Mouse (Mus musculus): Measurements from ENCODE around the gene Nfu1.

DNA sequence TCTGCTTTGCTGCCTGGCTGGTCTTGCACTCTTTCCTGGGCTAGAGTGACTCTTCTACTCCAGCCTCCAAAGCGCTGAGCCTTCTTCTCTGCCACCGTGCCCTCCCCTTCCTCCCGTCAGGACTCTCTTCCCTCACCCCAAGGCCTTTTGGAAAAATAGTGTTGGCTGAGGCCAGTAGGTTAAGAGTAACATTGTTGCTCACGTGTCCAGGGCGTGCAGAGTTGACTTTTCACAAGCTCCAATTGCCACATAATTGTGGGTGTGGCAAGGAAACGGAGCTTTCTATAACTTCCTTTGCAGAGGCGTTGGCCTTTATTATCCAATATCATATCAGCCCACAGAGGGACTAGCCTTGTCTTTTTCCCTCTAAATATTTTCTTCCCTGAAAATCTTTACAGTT lies 17.9 kb downstream of the Nfu1 start:
- TF ChIP-seq CTCF (IDR thresholded peaks at IDR 0.05; ENCODE audit: low read depth) (no peak), EP300 (IDR thresholded peaks at IDR 0.05; ENCODE audit: low read depth) (no peak)

Data from liver, embryonic 14.5 days (tissue).